Mouse (Mus musculus): Measurements from ENCODE around the gene Eif4b.

The Eif4b gene

GRCm38 (mm10) chr15:102101672-102102541, 28.3 kb downstream of the Eif4b start:
- no peak for DNase-seq (ENCODE audit: low spot score)

GRCm38 (mm10) chr15:102102548-102103121, 29.1 kb downstream of the Eif4b start:
- no peak for DNase-seq (ENCODE audit: low spot score)

GRCm38 (mm10) chr15:102103371-102103946, 29.9 kb downstream of the Eif4b start:
- no peak for DNase-seq (ENCODE audit: low spot score)

- no peak for DNase-seq (ENCODE audit: low spot score)
These were observed 30.5 kb downstream of the Eif4b start for GRCm38 (mm10) chr15:102103947-102104555.

- no peak for DNase-seq (ENCODE audit: low spot score)
These were observed 31.8 kb downstream of the Eif4b start for GRCm38 (mm10) chr15:102105360-102105759.

GRCm38 (mm10) chr15:102105764-102106730, 32.5 kb downstream of the Eif4b start:
- peak; percentile 39 for DNase-seq (ENCODE audit: low spot score)

GRCm38 (mm10) chr15:102106754-102107456, 33.3 kb downstream of the Eif4b start:
- DNase-seq (ENCODE audit: low spot score) = no peak

- DNase-seq (ENCODE audit: low spot score) = peak; percentile 64
These were observed 34.4 kb downstream of the Eif4b start for GRCm38 (mm10) chr15:102107689-102108573.

GRCm38 (mm10) chr15:102108651-102109525, 35.3 kb downstream of the Eif4b start:
- peak; percentile 75 for DNase-seq (ENCODE audit: low spot score)

- no peak for DNase-seq (ENCODE audit: low spot score)
These were observed 36.7 kb downstream of the Eif4b start for GRCm38 (mm10) chr15:102110271-102110670.

- no peak for DNase-seq (ENCODE audit: low spot score)
These were observed 37.3 kb downstream of the Eif4b start for GRCm38 (mm10) chr15:102110701-102111494.

- DNase-seq (ENCODE audit: low spot score) = no peak
These were observed 37.9 kb downstream of the Eif4b start for GRCm38 (mm10) chr15:102111495-102111829.

GRCm38 (mm10) chr15:102112181-102112580, 38.6 kb downstream of the Eif4b start:
- no peak for DNase-seq (ENCODE audit: low spot score)

GRCm38 (mm10) chr15:102112827-102113226, 39.3 kb downstream of the Eif4b start:
- DNase-seq (ENCODE audit: low spot score) = no peak

GRCm38 (mm10) chr15:102113674-102114073, 40.1 kb downstream of the Eif4b start:
- DNase-seq (ENCODE audit: low spot score) = no peak

GRCm38 (mm10) chr15:102114651-102115260, 41.2 kb downstream of the Eif4b start:
- no peak for DNase-seq (ENCODE audit: low spot score)

GRCm38 (mm10) chr15:102115731-102116231, 42.2 kb downstream of the Eif4b start:
- peak; percentile 52 for DNase-seq (ENCODE audit: low spot score)
